Comparison of ENCODE assay signal across 17 mouse cellular contexts in genomic region chr2:38992452-38992851, GRCm38 (mm10). TPM values are rescaled to one million over a fixed set of nuclear protein-coding genes. Genes with fewer than 3 reads are reported as not detected.
DNase-seq lines count a peak whose midpoint lies in the region; ATAC-seq lines count a peak whose summit lies in the region.
"Had no signal": no experiment of that assay in that cellular context is flagged by ENCODE, and none has a peak within 500 bp of the region (broad histone marks: within the 10 kb centered on the region; RNA-seq: fewer than 3 reads in every experiment).

No protein-coding gene starts in this region.

- H3K4me3 ChIP-seq in kidney, embryonic 15.5 days (replicated peaks) = no peak overlapping the region
- no peak overlapping the region for H3K4me3 ChIP-seq in stomach, embryonic 15.5 days (replicated peaks)
- no peak overlapping the region for H3K4me3 ChIP-seq in liver, embryonic 11.5 days (ENCODE audit: low read depth, low read length)
- H3K4me3 ChIP-seq: embryonic facial prominence, embryonic 13.5 days; forebrain, embryonic 12.5 days; gastrocnemius, adult 2 months; limb, embryonic 15.5 days; midbrain, embryonic 15.5 days had no signal

- DNase-seq in kidney, adult 18-20 months = peak; percentile 24
- DNase-seq in ovary, postnatal 36 days (ENCODE audit: low spot score) = peak; percentile 45
- no peak for DNase-seq in ovary, adult 18-20 months (ENCODE audit: low spot score)
- DNase-seq in brain, adult 2 months (ENCODE audit: low read depth, low spot score) = peak; percentile 53
- no peak for DNase-seq in urinary bladder, postnatal 10 days (ENCODE audit: low spot score)
- DNase-seq in liver, embryonic 11.5 days (ENCODE audit: low spot score) = no peak
- DNase-seq: cerebellum, adult 18-20 months; gastrocnemius, adult 2 months; lung, adult 18-20 months; thymus, postnatal 25 days had no signal

- H3K9ac ChIP-seq in kidney, embryonic 15.5 days = no peak overlapping the region
- H3K9ac ChIP-seq in stomach, embryonic 15.5 days = no peak overlapping the region
- H3K9ac ChIP-seq in liver, embryonic 11.5 days (ENCODE audit: low read depth, low read length) = no peak overlapping the region
- H3K9ac ChIP-seq: embryonic facial prominence, embryonic 13.5 days; forebrain, embryonic 12.5 days; limb, embryonic 15.5 days; midbrain, embryonic 15.5 days had no signal

- H3K27ac ChIP-seq in kidney, embryonic 15.5 days = no peak overlapping the region
- H3K27ac ChIP-seq in stomach, embryonic 15.5 days = peak overlapping the region; percentile 54; the same call in 1 of the 2 replicates
- H3K27ac ChIP-seq in liver, embryonic 11.5 days (ENCODE audit: low read depth, low read length) = no peak overlapping the region
- H3K27ac ChIP-seq: embryonic facial prominence, embryonic 13.5 days; forebrain, embryonic 12.5 days; gastrocnemius, adult 2 months; limb, embryonic 15.5 days; midbrain, embryonic 15.5 days had no signal

- 58% methylated on average over 4 of the region's 4 CpGs for WGBS in kidney, embryonic 15.5 days
- 45% methylated on average over 4 of the region's 4 CpGs for WGBS in stomach, embryonic 15.5 days
- 71% methylated on average over 4 of the region's 4 CpGs for WGBS in liver, embryonic 11.5 days

- H3K36me3 ChIP-seq in kidney, embryonic 15.5 days = no peaks in the 10 kb centered on the region
- no peaks in the 10 kb centered on the region for H3K36me3 ChIP-seq in stomach, embryonic 15.5 days
- H3K36me3 ChIP-seq in liver, embryonic 11.5 days (ENCODE audit: control insufficient read depth, insufficient read depth, low read length) = no peaks in the 10 kb centered on the region
- H3K36me3 ChIP-seq: embryonic facial prominence, embryonic 13.5 days; forebrain, embryonic 12.5 days; limb, embryonic 15.5 days; midbrain, embryonic 15.5 days had no signal

- peaks cover 4% of the 10 kb centered on the region; the same call in 1 of the 2 replicates for H3K27me3 ChIP-seq in kidney, embryonic 15.5 days
- H3K27me3 ChIP-seq in stomach, embryonic 15.5 days (replicated peaks) = no peaks in the 10 kb centered on the region
- no peaks in the 10 kb centered on the region for H3K27me3 ChIP-seq in liver, embryonic 11.5 days (replicated peaks; ENCODE audit: control insufficient read depth, insufficient read depth, low read length)
- H3K27me3 ChIP-seq: embryonic facial prominence, embryonic 13.5 days; limb, embryonic 15.5 days had no signal

- ATAC-seq in kidney, embryonic 15.5 days (replicated peaks; ENCODE audit: low FRiP score) = no peak
- no peak; the same call in 1 of the 2 replicates for ATAC-seq in stomach, embryonic 15.5 days (ENCODE audit: insufficient read depth, low FRiP score, low read depth)
- ATAC-seq in liver, embryonic 11.5 days (replicated peaks; ENCODE audit: low FRiP score) = no peak
- ATAC-seq: midbrain, embryonic 15.5 days had no signal

- peaks cover 4% of the 10 kb centered on the region; the same call in 1 of the 2 replicates for H3K4me1 ChIP-seq in kidney, embryonic 15.5 days
- peaks cover 10% of the 10 kb centered on the region; the same call in 1 of the 2 replicates for H3K4me1 ChIP-seq in stomach, embryonic 15.5 days
- peaks cover 3% of the 10 kb centered on the region for H3K4me1 ChIP-seq in liver, embryonic 11.5 days (replicated peaks; ENCODE audit: control insufficient read depth, insufficient read depth, low read length)
- H3K4me1 ChIP-seq: forebrain, embryonic 12.5 days had no signal

- no peak overlapping the region for H3K4me2 ChIP-seq in kidney, embryonic 15.5 days
- H3K4me2 ChIP-seq in stomach, embryonic 15.5 days = no peak overlapping the region
- H3K4me2 ChIP-seq in liver, embryonic 11.5 days = no peak overlapping the region
- H3K4me2 ChIP-seq: embryonic facial prominence, embryonic 13.5 days; forebrain, embryonic 12.5 days; heart, embryonic 11.5 days; limb, embryonic 15.5 days; midbrain, embryonic 15.5 days had no signal

- H3K9me3 ChIP-seq in kidney, embryonic 15.5 days (replicated peaks) = no peaks in the 10 kb centered on the region
- no peaks in the 10 kb centered on the region for H3K9me3 ChIP-seq in stomach, embryonic 15.5 days
- no peaks in the 10 kb centered on the region for H3K9me3 ChIP-seq in liver, embryonic 11.5 days (ENCODE audit: control insufficient read depth, low read length)
- H3K9me3 ChIP-seq: embryonic facial prominence, embryonic 13.5 days; forebrain, embryonic 12.5 days; limb, embryonic 15.5 days; midbrain, embryonic 15.5 days had no signal

RNA-seq across cellular contexts. Expression of gene Wdr38, which starts 4.8 kb away (rescaled TPM):
- 1.9 and 2.1 TPM in 2 replicates for polyA plus RNA-seq in kidney, embryonic 15.5 days (2015; fragmentation: Nextera tagmentation; extraction: Ambion mirVana)
- 1.6 and 1.9 TPM in 2 replicates for polyA plus RNA-seq in stomach, embryonic 15.5 days (2015; fragmentation: Nextera tagmentation; extraction: Ambion mirVana)
- polyA plus RNA-seq in liver, embryonic 11.5 days (2014; fragmentation: Nextera tagmentation; extraction: Ambion mirVana) = 1.4 TPM in 2 replicates

RNA-seq across cellular contexts. Expression of gene Arpc5l, which starts 12.7 kb away (rescaled TPM):
- polyA plus RNA-seq in kidney, embryonic 15.5 days (2015; fragmentation: Nextera tagmentation; extraction: Ambion mirVana) = 131 and 132 TPM in 2 replicates
- polyA plus RNA-seq in stomach, embryonic 15.5 days (2015; fragmentation: Nextera tagmentation; extraction: Ambion mirVana) = 119 and 127 TPM in 2 replicates
- polyA plus RNA-seq in liver, embryonic 11.5 days (2014; fragmentation: Nextera tagmentation; extraction: Ambion mirVana) = 113 and 128 TPM in 2 replicates

RNA-seq across cellular contexts. Expression of gene Rpl35, which starts 13.0 kb away (rescaled TPM):
- 1,044 and 1,085 TPM in 2 replicates for polyA plus RNA-seq in kidney, embryonic 15.5 days (2015; fragmentation: Nextera tagmentation; extraction: Ambion mirVana)
- 861 and 916 TPM in 2 replicates for polyA plus RNA-seq in stomach, embryonic 15.5 days (2015; fragmentation: Nextera tagmentation; extraction: Ambion mirVana)
- 1,321 and 1,382 TPM in 2 replicates for polyA plus RNA-seq in liver, embryonic 11.5 days (2014; fragmentation: Nextera tagmentation; extraction: Ambion mirVana)

Comparison
In these comparisons a context has a peak if more than half of its experiments do, and no peak if none do; other contexts are left out.
1. DNase-seq: peak in kidney, adult 18-20 months (single experiment), ovary, postnatal 36 days (single experiment) and brain, adult 2 months (single experiment); none in ovary, adult 18-20 months (single experiment), urinary bladder, postnatal 10 days (single experiment) and liver, embryonic 11.5 days (single experiment).